Mouse (Mus musculus) hindbrain, embryonic 11.5 days (tissue): ENCODE results near the gene Hspa5. TPM values are rescaled to one million over a fixed set of nuclear protein-coding genes. Genes with fewer than 3 reads are reported as not detected.

Experiments
- polyA plus RNA-seq: library from polyadenylated mRNA; unstranded; fragments of >200 nt; fragmentation: Nextera tagmentation; extraction: Ambion mirVana; gene quantifications from 2 replicates; pipeline ENCODE4 v1.2.1, GENCODE M21; 2014

Hspa5 gene
- polyA plus RNA-seq, 1 experiment from 2014 or later: 838 TPM

Other genes with a start within 250 kb of the Hspa5 start
- gene Gapvd1, start 16.7 kb upstream of the Hspa5 start, polyA plus RNA-seq: 94.0 and 108 TPM in 2 replicates
- gene Rabepk, start 27.9 kb downstream of the Hspa5 start, polyA plus RNA-seq: 33.2 and 36.0 TPM in 2 replicates
- 63.5 and 65.6 TPM in 2 replicates for gene Fbxw2, start 54.3 kb downstream of the Hspa5 start, polyA plus RNA-seq
- 0.11 TPM in 1 of 2 replicates, not detected in the other for gene Gm34653, start 61.0 kb downstream of the Hspa5 start, polyA plus RNA-seq
- not detected in 2 replicates for gene Cutal, start 102.4 kb downstream of the Hspa5 start, polyA plus RNA-seq
- gene Psmd5, start 103.0 kb downstream of the Hspa5 start, polyA plus RNA-seq: 118 TPM in 2 replicates
- 1.7 and 2.3 TPM in 2 replicates for gene Phf19, start 142.1 kb downstream of the Hspa5 start, polyA plus RNA-seq
- 0.28 and 0.40 TPM in 2 replicates for gene Traf1, start 189.8 kb downstream of the Hspa5 start, polyA plus RNA-seq